Comparison of ENCODE assay signal across 25 mouse cellular contexts in the genomic region with DNA sequence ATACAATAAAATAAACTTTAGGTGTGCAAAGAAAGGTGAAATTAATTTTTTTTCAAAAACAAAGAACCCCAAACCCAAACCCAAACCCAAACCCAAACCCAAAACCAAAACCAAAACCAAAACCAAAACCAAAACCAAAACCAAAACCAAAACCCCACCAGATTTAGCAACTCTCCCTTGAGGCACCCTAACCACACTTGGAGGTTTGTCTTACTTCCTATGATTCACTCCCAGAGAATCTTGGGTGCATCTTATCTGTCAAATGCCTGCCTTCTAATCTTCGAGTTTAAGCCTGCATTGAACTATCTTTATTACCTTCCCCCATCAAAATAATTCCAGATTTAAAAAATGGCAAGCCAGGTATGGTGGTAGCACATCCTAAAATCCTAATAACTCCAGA. TPM values are rescaled to one million over a fixed set of nuclear protein-coding genes. Genes with fewer than 3 reads are reported as not detected.
DNase-seq lines count a peak whose midpoint lies in the region; ATAC-seq lines count a peak whose summit lies in the region.
"Had no signal": no experiment of that assay in that cellular context is flagged by ENCODE, and none has a peak within 500 bp of the region (broad histone marks: within the 10 kb centered on the region; RNA-seq: fewer than 3 reads in every experiment).

No protein-coding gene starts in this region.

- H3K9me3 ChIP-seq in heart, embryonic 10.5 days, result no peaks in the 10 kb centered on the region
- H3K9me3 ChIP-seq in heart, embryonic 12.5 days (replicated peaks), result no peaks in the 10 kb centered on the region
- H3K9me3 ChIP-seq in hindbrain, embryonic 10.5 days, result no peaks in the 10 kb centered on the region
- H3K9me3 ChIP-seq: forebrain, embryonic 10.5 days; forebrain, embryonic 13.5 days; G1E; heart, embryonic 13.5 days; hindbrain, embryonic 12.5 days; hindbrain, embryonic 15.5 days had no signal

- H3K27ac ChIP-seq in heart, embryonic 10.5 days, result no peak overlapping the region
- H3K27ac ChIP-seq in heart, embryonic 12.5 days (ENCODE audit: poor library complexity, severe bottlenecking), result no peak overlapping the region
- no peak overlapping the region for H3K27ac ChIP-seq in hindbrain, embryonic 10.5 days
- H3K27ac ChIP-seq: forebrain, embryonic 10.5 days; forebrain, embryonic 13.5 days; heart, embryonic 13.5 days; hindbrain, embryonic 12.5 days; hindbrain, embryonic 15.5 days had no signal

- no peaks in the 10 kb centered on the region for H3K4me1 ChIP-seq in heart, embryonic 10.5 days
- H3K4me1 ChIP-seq in heart, embryonic 12.5 days (replicated peaks), result no peaks in the 10 kb centered on the region
- H3K4me1 ChIP-seq in hindbrain, embryonic 10.5 days (replicated peaks), result no peaks in the 10 kb centered on the region
- H3K4me1 ChIP-seq: forebrain, embryonic 10.5 days; forebrain, embryonic 13.5 days; heart, embryonic 13.5 days; hindbrain, embryonic 15.5 days had no signal

- H3K4me3 ChIP-seq in heart, embryonic 10.5 days, result no peak overlapping the region
- H3K4me3 ChIP-seq in heart, embryonic 12.5 days, result no peak overlapping the region
- H3K4me3 ChIP-seq in hindbrain, embryonic 10.5 days, result no peak overlapping the region
- H3K4me3 ChIP-seq: forebrain, embryonic 10.5 days; forebrain, embryonic 13.5 days; heart, embryonic 13.5 days; hindbrain, embryonic 12.5 days; hindbrain, embryonic 15.5 days had no signal

- no peaks in the 10 kb centered on the region for H3K27me3 ChIP-seq in heart, embryonic 10.5 days (ENCODE audit: insufficient read depth, poor library complexity, severe bottlenecking)
- no peaks in the 10 kb centered on the region for H3K27me3 ChIP-seq in heart, embryonic 12.5 days (replicated peaks)
- H3K27me3 ChIP-seq in hindbrain, embryonic 10.5 days (ENCODE audit: insufficient read depth, poor library complexity, severe bottlenecking), result no peaks in the 10 kb centered on the region
- H3K27me3 ChIP-seq: forebrain, embryonic 13.5 days; hindbrain, embryonic 12.5 days; hindbrain, embryonic 15.5 days had no signal

- 49% methylated on average over 1 of the region's 1 CpGs for WGBS in heart, embryonic 10.5 days
- WGBS in heart, embryonic 12.5 days, result 44% methylated on average over 1 of the region's 1 CpGs
- 77% methylated on average over 1 of the region's 1 CpGs for WGBS in hindbrain, embryonic 10.5 days

- ATAC-seq in heart, embryonic 12.5 days (ENCODE audit: insufficient number of reproducible peaks, low FRiP score), result no peak
- ATAC-seq in CD4-positive, CD25-positive, alpha-beta regulatory T cell, adult 4 months, result peak; percentile 71
- peak; percentile 61 for ATAC-seq in activated CD4-positive, CD25-positive, alpha-beta regulatory T cell, adult 4 months
- ATAC-seq in megakaryocyte-erythroid progenitor cell, adult 5-6 weeks (replicated peaks; ENCODE audit: low FRiP score, low TSS enrichment, poor library complexity, severe bottlenecking), result no peak
- ATAC-seq: forebrain, embryonic 13.5 days; forebrain, embryonic 16.5 days; intestine, embryonic 16.5 days had no signal

- no peak overlapping the region for H3K4me2 ChIP-seq in heart, embryonic 12.5 days
- H3K4me2 ChIP-seq: forebrain, embryonic 13.5 days; heart, embryonic 13.5 days; hindbrain, embryonic 12.5 days; hindbrain, embryonic 15.5 days had no signal

- peak; percentile 20 for DNase-seq in heart, embryonic 10.5 days (ENCODE audit: low spot score)
- no peak for DNase-seq in embryo, embryonic 10.5 days (ENCODE audit: low spot score)
- no peak for DNase-seq in hindbrain, embryonic 10.5 days (ENCODE audit: low spot score)
- DNase-seq: adrenal gland, adult 8-10 months; adrenal gland, postnatal 25 days; cerebellum, adult 11-12 months; cerebellum, adult 8-10 months; cerebellum, postnatal 10 days; cerebellum, postnatal 36 days; gastrocnemius, postnatal 10 days; gastrocnemius, postnatal 36 days; heart, postnatal 14 days; heart, postnatal 4 days had no signal

- H3K9ac ChIP-seq in heart, embryonic 12.5 days, result no peak overlapping the region
- H3K9ac ChIP-seq: forebrain, embryonic 13.5 days; heart, embryonic 13.5 days; hindbrain, embryonic 12.5 days; hindbrain, embryonic 15.5 days had no signal

- H3K36me3 ChIP-seq in heart, embryonic 10.5 days, result no peaks in the 10 kb centered on the region
- H3K36me3 ChIP-seq in heart, embryonic 12.5 days, result no peaks in the 10 kb centered on the region
- H3K36me3 ChIP-seq in hindbrain, embryonic 10.5 days, result no peaks in the 10 kb centered on the region
- H3K36me3 ChIP-seq: forebrain, embryonic 10.5 days; G1E; heart, embryonic 13.5 days; hindbrain, embryonic 12.5 days; hindbrain, embryonic 15.5 days had no signal

RNA-seq across cellular contexts. Expression of a gene that starts 14.4 kb away (rescaled TPM):
- polyA plus RNA-seq in heart, embryonic 10.5 days (2016; fragmentation: Nextera tagmentation; extraction: Ambion mirVana), result 33.6 and 34.9 TPM in 2 replicates
- polyA plus RNA-seq in heart, embryonic 12.5 days (2016; fragmentation: Nextera tagmentation; extraction: Ambion mirVana), result 32.1 and 35.5 TPM in 2 replicates
- 10 to 100 TPM; 25.2 to 26.6 TPM for polyA plus RNA-seq in CD4-positive, CD25-positive, alpha-beta regulatory T cell, adult 4 months (2017; shearing (Covaris generic))
- polyA plus RNA-seq in activated CD4-positive, CD25-positive, alpha-beta regulatory T cell, adult 4 months (2017; shearing (Covaris generic)), result 10 to 100 TPM; 18.9 to 24.2 TPM
- 34.7 and 38.3 TPM in 2 replicates for polyA plus RNA-seq in hindbrain, embryonic 10.5 days (2016; fragmentation: Nextera tagmentation; extraction: Ambion mirVana)
- total RNA-seq in megakaryocyte-erythroid progenitor cell, adult 5-6 weeks (2014; fragmentation: Nextera tagmentation), result 51.2 and 58.5 TPM in 2 replicates
- total RNA-seq in megakaryocyte-erythroid progenitor cell, adult 5-6 weeks (2017), result 28.2 and 34.7 TPM in 2 replicates

RNA-seq across cellular contexts. Expression of a gene that starts 55.6 kb away (rescaled TPM):
- polyA plus RNA-seq in heart, embryonic 10.5 days (2016; fragmentation: Nextera tagmentation; extraction: Ambion mirVana), result 1.4 and 3.9 TPM in 2 replicates
- 2.6 and 3.5 TPM in 2 replicates for polyA plus RNA-seq in heart, embryonic 12.5 days (2016; fragmentation: Nextera tagmentation; extraction: Ambion mirVana)
- polyA plus RNA-seq in CD4-positive, CD25-positive, alpha-beta regulatory T cell, adult 4 months (2017; shearing (Covaris generic)), result under 1 TPM in 1 of 2 experiments, not detected in 1; 0.08 TPM
- under 1 TPM in 1 of 2 experiments, not detected in 1; 0.30 TPM for polyA plus RNA-seq in activated CD4-positive, CD25-positive, alpha-beta regulatory T cell, adult 4 months (2017; shearing (Covaris generic))
- polyA plus RNA-seq in hindbrain, embryonic 10.5 days (2016; fragmentation: Nextera tagmentation; extraction: Ambion mirVana), result 3.6 and 5.2 TPM in 2 replicates
- 0.05 TPM in 1 of 2 replicates, not detected in the other for total RNA-seq in megakaryocyte-erythroid progenitor cell, adult 5-6 weeks (2014; fragmentation: Nextera tagmentation)
- total RNA-seq in megakaryocyte-erythroid progenitor cell, adult 5-6 weeks (2017), result not detected in 2 replicates
- polyA plus RNA-seq: G1E had no signal

Comparison
In these comparisons a context has a peak if more than half of its experiments do, and no peak if none do; other contexts are left out.
1. ATAC-seq: peak in CD4-positive, CD25-positive, alpha-beta regulatory T cell, adult 4 months (single experiment) and activated CD4-positive, CD25-positive, alpha-beta regulatory T cell, adult 4 months (single experiment); none in heart, embryonic 12.5 days (single experiment) and megakaryocyte-erythroid progenitor cell, adult 5-6 weeks (single experiment).